Mouse (Mus musculus) liver, postnatal 0 days (tissue): ENCODE measurements around the gene Ermard.

Experiments used
- CTCF ChIP-seq: sonication (generic); IDR thresholded peaks from 2 replicates; pipeline ENCODE4 v1.5.1; 2016; ENCODE audit warnings: antibody characterized with exemption, low read depth
- EP300 ChIP-seq: IDR thresholded peaks from 2 replicates; pipeline ENCODE4 v1.6.1; 2016; ENCODE audit warnings: antibody characterized with exemption, low read depth, mild to moderate bottlenecking

DNA sequence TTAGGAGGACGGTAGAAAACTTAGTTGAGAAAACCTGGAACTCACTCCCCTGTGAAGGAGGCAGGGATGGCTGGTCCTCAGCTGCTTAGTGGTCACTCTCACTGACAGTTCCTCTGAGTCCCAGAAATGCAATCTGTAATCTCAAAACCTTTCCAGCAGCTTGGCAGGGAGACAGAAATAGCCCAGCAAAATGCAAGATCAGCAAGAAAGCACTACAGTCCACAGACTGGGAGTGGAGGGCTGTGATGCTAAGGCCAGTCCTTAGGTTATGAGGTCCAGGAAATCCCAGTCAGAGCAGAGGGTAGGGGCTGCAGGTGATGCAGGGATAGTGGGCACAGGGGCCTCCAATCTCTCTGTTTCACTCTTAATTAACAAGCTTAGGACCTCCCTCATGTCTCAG lies 25.9 kb downstream of the Ermard start:
- TF ChIP-seq CTCF (no peak), EP300 (no peak)
